Mouse (Mus musculus) yolk sac, embryonic 10.5 days (tissue): ENCODE measurements around the gene Vps37b.

Experiments
- DNase-seq: peaks from one replicate; pipeline ENCODE4 v3.0.0-alpha.2; 2017; ENCODE audit warnings: low spot score

The Vps37b gene

GRCm38 (mm10) chr5:124001274-124001673 lies 30.8 kb downstream of the Vps37b start:
- DNase-seq = no peak

GRCm38 (mm10) chr5:124000824-124001223 lies 31.2 kb downstream of the Vps37b start:
- peak; percentile 76 for DNase-seq

DNA sequence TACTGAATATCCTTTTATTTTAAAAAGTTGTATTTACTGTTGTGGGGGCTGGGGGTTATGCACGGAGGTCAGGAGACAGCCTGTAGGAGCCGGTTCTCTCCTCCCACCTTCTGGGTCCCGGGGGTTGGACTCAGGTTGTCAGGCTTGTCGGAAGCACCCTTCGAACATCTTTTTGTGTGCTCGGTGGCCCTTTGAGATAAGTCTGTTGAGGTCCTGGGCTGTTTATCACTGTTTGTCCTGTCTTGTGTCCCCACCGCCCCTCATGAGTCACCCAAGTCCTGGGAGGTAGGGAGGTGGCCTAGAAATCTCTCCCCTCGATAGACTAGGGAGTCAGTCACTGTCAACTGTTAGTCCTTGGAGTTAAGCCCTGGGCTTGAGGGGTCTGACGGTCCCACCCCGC lies 33.7 kb downstream of the Vps37b start:
- DNase-seq = no peak

GRCm38 (mm10) chr5:123997811-123998210 lies 34.3 kb downstream of the Vps37b start:
- DNase-seq = no peak

- no peak for DNase-seq
Observed at GRCm38 (mm10) chr5:123997211-123997751, 34.8 kb downstream of the Vps37b start.

- no peak for DNase-seq
Observed at GRCm38 (mm10) chr5:123996695-123997094, 35.4 kb downstream of the Vps37b start.

GRCm38 (mm10) chr5:123996194-123996593 lies 35.9 kb downstream of the Vps37b start:
- DNase-seq = no peak

- DNase-seq = no peak
Observed at GRCm38 (mm10) chr5:123995388-123995787, 36.7 kb downstream of the Vps37b start.

GRCm38 (mm10) chr5:123994468-123994867 lies 37.6 kb downstream of the Vps37b start:
- no peak for DNase-seq

DNA sequence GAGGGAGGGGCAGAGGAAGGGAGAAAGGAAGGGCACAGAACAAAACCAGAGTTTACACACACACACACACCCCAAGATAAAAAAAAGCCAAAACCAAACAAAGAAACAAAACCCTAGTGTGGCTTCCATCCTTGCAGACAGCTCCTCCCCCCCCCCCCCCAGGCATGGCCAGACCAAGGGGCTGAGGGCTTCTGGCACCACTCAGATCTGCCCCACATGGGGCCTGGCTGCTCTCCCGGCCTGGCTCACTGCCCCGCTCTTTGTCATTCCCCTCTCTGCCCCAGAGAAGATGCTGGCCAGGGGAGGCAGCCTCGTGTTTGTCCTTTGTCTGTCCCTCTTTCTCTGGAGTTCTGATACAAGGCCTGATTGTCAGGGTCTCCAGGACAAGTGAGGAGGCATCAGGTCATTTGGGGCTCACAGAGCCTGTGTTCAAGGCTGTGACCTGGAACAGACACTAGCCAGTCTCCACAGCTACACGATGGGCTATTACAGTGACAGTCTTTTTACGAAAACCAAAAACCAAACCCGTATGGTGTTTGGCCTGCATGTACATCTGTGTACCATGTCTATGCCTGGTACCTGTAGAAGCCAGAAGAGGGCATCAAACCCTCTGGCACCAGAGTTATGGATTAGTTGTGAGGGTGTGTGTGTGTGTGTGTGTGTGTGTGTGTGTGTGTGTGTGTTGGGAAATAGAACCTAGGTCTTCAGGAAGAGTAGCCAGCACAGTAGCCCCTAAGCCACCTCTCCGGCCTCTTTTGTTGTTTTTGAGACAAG lies 38.6 kb downstream of the Vps37b start:
- no peak for DNase-seq

GRCm38 (mm10) chr5:123992794-123993193 lies 39.3 kb downstream of the Vps37b start:
- peak; percentile 67 for DNase-seq

- DNase-seq = no peak
Observed at GRCm38 (mm10) chr5:123992193-123992637, 39.9 kb downstream of the Vps37b start.

- DNase-seq = no peak
Observed at GRCm38 (mm10) chr5:123991321-123991720, 40.7 kb downstream of the Vps37b start.

GRCm38 (mm10) chr5:123989941-123990885 lies 41.9 kb downstream of the Vps37b start:
- DNase-seq = no peak

GRCm38 (mm10) chr5:123987511-123987910 lies 44.6 kb downstream of the Vps37b start:
- DNase-seq = no peak

DNA sequence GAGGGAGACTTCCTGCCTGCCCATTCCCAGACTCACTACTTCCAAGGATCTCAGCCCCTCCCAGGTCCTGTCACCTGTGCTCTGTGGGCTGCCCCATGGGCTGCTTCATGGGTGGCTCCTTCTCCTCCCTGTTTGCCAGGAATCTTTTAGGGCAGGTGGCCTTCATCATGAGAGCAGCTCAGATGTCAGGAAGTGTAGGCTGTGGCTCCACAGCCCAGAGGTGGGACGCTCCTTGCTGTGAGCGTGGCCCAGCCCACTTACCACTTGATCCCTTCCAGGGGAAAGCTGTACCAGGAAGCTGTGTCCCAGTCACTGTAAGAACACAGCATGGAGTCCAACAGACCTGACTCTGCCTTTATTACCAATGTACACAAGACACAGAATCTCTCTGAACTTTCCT lies 45.1 kb downstream of the Vps37b start:
- DNase-seq = no peak

- DNase-seq = no peak
Observed at GRCm38 (mm10) chr5:123985434-123985833, 46.6 kb downstream of the Vps37b start.

GRCm38 (mm10) chr5:123982838-123983237 lies 49.2 kb downstream of the Vps37b start:
- no peak for DNase-seq

- DNase-seq = no peak
Observed at GRCm38 (mm10) chr5:123981250-123981554, 50.9 kb downstream of the Vps37b start.

GRCm38 (mm10) chr5:123980521-123981249 lies 51.4 kb downstream of the Vps37b start:
- no peak for DNase-seq

- DNase-seq = no peak
Observed at GRCm38 (mm10) chr5:123979980-123980369, 52.1 kb downstream of the Vps37b start.
